Mouse (Mus musculus) megakaryocyte-erythroid progenitor cell, adult 5 weeks (primary cell): ENCODE data around the gene Rps29. TPM values are rescaled to one million over a fixed set of nuclear protein-coding genes. Genes with fewer than 3 reads are reported as not detected.

Source experiments
- polyA plus RNA-seq: library from polyadenylated mRNA; stranded (reverse); fragments of >175 nt; gene quantifications from 2 replicates; pipeline ENCODE4 v1.2.3, GENCODE M21; 2012

The Rps29 gene
- polyA plus RNA-seq: 1,801 and 1,826 TPM in 2 replicates

DNA sequence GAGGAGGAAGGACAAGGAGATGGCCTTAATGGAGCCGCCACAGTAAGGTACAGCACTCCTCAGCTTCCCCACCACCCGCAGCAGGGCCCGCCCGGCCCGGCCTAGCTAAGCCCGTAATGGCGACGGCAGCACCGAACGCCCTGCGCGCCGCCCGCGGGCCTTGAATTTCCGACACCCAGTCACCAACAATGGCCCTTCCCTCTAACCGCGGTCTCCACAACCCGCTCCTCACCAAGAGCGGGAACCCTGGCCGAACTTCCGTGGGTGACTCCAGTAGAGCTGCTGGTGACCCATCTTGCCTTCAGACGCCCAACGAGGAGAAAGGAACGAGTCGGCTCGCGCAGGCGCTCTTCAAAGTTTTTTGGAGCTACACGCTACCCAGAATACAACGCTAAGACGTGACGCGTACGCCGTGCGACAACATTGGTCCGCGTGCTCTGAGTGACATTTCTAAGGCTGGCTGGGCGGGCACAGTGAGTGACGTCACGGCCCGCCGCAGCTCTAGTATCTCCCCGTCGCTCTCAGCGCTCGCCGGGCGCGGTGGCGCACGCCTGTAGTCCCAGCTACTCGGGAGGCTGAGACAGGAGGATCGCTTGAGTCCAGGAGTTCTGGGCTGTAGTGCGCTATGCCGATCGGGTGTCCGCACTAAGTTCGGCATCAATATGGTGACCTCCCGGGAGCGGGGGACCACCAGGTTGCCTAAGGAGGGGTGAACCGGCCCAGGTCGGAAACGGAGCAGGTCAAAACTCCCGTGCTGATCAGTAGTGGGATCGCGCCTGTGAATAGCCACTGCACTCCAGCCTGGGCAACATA, at the start of gene Rps29:
Rps29 (minus strand) TSS at position 422 of the 813 bp plus-strand sequence.

DNA sequence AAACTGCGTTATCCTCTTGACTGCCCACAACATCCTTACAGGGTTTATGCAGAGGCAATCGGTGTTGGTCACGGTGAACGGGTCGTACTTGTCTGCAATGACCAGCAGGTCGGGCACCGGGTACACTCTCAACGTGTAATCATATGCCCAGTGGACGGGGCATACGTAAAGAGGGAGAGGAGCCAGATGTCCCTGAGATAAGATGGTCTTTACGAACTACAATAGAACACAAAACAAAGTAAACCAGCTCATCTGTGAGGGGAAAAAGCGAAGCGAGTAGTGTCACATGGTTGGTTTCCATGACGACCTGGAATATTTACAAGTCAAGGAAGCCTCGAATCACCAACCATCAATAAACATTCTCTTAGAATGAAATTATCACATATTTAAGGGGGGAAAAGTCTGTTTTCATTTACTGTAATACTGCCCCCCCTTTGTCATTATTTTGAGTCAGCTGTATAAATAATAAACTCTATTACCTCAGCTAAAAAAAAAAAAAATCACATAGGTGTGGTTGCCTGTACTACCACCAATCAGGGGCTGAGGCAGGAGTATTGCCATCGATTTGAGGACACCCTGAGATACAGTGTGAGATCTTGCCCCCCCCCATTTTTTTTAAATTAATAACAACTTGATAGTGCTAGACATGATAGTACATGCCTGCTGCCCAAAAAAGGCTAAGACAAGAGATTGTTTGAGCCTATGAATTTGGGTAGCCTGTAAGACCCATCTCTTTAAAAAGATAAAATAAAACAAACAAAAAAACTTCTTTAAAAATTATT, 45.3 kb upstream of the Rps29 start, which contains the start of gene Gm49384:
Gm49384 (minus strand) TSS at position 216 of the 782 bp plus-strand sequence.

DNA sequence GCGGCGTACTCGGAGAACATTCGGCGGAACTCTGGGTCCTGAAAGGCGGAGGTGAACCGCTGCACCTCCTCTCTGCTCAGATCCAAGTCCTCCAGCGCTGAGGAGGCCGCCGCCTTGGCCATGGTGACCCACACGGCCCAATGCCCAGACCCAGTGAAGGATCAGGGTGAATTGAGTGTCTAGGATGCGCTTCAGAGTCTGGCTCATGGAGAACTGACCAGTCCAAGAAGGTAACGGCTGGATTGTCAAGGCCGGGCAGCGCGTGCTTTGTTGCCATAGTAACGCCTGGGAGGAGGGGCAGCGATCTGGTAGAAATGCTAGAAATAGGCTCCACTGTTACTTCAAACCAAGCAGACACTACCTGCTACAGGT, 39.2 kb upstream of the Rps29 start, which contains the start of gene Dnaaf2:
Dnaaf2 (minus strand) TSS at position 266 of the 372 bp plus-strand sequence.

DNA sequence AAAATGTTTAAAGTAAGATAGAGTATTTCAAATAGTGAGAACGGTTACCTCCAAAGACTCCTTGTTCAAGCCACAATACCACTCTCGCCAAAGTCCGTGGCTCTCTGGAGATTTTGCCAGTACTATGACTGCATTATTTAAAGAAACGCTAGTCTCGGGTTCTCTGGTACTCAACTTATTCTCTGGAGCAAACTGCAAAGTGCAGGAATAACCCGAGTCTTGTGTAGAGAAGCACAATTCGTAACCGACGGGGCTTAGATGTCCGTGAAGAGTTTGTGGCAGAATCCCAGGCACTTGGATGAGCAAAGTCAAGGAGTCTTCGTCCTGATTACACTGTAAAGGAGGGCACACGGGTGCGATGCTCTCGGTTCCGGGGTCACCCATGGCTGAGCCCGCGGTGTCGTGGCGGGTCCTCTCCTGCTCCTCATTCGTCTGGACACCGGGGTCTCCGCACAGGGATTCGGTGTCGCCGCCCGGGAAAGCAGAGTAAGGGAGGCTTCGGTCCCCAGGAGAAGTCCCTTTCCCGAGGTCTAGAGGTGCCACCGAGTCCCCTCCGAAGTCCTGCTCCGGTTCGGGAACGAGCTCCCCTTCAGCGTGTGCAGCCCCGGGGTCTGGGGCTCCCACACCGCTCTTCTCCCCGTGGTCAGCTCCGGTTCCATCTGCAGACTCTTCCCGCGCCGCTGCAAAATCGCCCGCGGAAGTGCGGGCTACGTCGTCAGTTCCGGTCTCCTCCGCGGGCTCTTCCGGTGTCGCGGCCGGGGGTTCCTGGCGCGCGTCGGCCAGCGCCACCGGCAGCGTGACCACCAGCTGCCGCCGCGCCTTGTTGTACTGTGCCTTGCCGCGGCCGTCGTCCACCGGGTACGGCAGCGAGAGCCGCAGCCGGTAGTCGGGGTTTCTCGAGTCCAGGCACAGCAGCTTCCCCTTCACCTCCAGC, 37.7 kb upstream of the Rps29 start, which contains the start of gene Gm49383:
Gm49383 (minus strand) TSS at position 661 of the 934 bp plus-strand sequence.

DNA sequence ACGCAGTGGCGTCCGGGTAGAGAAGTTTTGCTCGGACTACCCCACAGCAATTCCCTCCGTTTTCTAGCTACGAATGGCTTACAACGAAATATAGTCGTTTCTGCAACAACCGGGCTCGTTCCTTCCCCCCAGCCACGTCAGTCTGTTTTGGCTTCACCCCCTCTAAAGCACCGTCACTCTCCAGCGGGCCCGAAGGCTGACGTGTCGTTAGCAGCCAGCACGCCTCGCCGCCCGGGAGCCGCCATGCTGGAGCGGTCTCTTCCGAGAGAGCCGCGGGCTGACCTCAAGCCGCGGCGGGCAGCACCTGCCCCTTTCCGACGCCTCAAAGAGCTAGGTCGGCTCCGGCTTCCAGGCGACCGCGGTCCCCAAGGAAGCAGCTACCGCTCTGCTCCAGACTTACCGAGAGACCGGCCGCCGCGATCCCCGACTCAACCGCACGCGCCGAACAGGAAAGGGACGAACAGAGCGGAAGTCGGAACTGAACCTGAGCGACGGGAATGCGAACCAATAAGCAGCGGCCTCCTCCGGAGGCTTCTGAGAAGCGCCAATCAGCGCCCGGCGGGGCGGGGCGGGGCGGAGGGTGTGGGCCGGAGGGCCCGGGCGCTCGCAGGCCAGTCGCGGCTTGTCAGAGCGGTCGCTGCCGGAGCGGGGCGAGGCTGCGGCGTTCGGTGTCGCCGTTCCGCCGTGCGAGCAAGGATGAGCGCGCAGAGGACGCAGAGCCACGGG, 24.8 kb upstream of the Rps29 start, which contains the start of the genes Rpl36al and Mgat2:
Rpl36al (minus strand) TSS at position 501 of the 726 bp plus-strand sequence.
Mgat2 (plus strand) TSS at position 575 of the 726 bp plus-strand sequence.

DNA sequence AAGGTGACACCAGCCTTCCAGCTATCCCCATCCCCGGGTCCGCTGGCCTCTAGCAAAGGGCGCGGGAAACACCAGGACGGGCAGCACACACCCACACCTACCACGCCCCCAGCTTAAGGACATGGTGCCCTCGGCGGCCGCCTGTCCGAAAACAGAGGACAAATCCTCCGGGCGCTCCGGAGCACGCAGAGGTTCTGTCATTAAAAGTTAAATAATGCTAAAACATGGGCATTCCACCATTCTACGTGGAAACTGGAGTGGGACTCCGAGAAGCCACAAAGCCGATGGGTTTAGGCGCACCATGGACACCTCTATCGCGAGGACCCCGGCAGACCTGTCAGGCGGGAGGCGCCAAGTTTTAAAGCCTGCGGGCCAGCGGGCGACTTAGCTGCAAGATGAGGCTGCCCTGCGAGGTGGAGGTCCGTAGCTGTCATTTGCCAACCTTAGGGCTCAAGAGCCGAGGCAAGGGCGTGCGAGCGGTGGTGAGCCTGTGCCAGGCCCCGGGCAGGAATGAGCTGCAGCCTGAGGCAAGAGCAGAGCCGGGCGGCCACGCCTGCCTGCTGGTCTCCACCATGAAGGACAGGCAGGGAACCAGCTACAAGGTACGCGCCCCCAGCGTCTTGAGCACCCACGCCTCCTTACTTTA, 9.6 kb upstream of the Rps29 start, which contains the start of gene Lrr1:
Lrr1 (plus strand) TSS at position 354 of the 646 bp plus-strand sequence.

Other genes with a start within 250 kb of the Rps29 start
- 21.8 and 27.0 TPM in 2 replicates for gene Lrr1, start 9.6 kb upstream of the Rps29 start, polyA plus RNA-seq
- gene Rpl36al, start 24.9 kb upstream of the Rps29 start, polyA plus RNA-seq: 82.0 and 82.7 TPM in 2 replicates
- 52.9 and 53.9 TPM in 2 replicates for gene Mgat2, start 25.0 kb upstream of the Rps29 start, polyA plus RNA-seq
- 40.4 and 45.3 TPM in 2 replicates for gene Gm49383, start 37.9 kb upstream of the Rps29 start, polyA plus RNA-seq
- 3.6 and 4.9 TPM in 2 replicates for gene Dnaaf2, start 39.2 kb upstream of the Rps29 start, polyA plus RNA-seq
- not detected in 2 replicates for gene Gm49384, start 45.1 kb upstream of the Rps29 start, polyA plus RNA-seq
- 10.0 and 17.5 TPM in 2 replicates for gene Pole2, start 69.0 kb upstream of the Rps29 start, polyA plus RNA-seq
- gene Klhdc1, start 82.0 kb upstream of the Rps29 start, polyA plus RNA-seq: 5.8 and 10.9 TPM in 2 replicates
- 20.6 and 22.4 TPM in 2 replicates for gene Klhdc2, start 137.5 kb upstream of the Rps29 start, polyA plus RNA-seq
- 3.5 and 4.8 TPM in 2 replicates for gene Nemf, start 198.0 kb upstream of the Rps29 start, polyA plus RNA-seq
- gene Arf6, start 213.0 kb upstream of the Rps29 start, polyA plus RNA-seq: 291 and 319 TPM in 2 replicates
- 1.7 and 3.2 TPM in 2 replicates for gene Gm9887, start 213.3 kb upstream of the Rps29 start, polyA plus RNA-seq